Mouse (Mus musculus) lung, embryonic 14.5 days (tissue): ENCODE measurements at regions not wholly inside any gene's neighbourhood (a gene's known extent, or its start where the extent isn't known, plus 50 kb on each side); places are given as distances from the start of the nearest gene placed in this dataset.
A peak's percentile ranks its signal among the peaks of the same experiment; 100 is the strongest.

Experiments
- ATAC-seq: fragments of 200-750 bp; cut with Nextera tagmentation; 2 replicates; pipeline ENCODE4 v1.8.0; 2017; ENCODE audit warnings: mild to moderate bottlenecking, moderate TSS enrichment, moderate library complexity; ENCODE audit not compliant: insufficient read depth
- DNase-seq: peaks from one replicate; pipeline ENCODE4 v3.0.0-alpha.2; 2015
- H3K27ac ChIP-seq: fragments of 300-500 bp; sonication (generic); 2 replicates; pipeline ENCODE4 v1.5.1; 2014; ENCODE audit warnings: low read depth, mild to moderate bottlenecking, moderate library complexity
- H3K27me3 ChIP-seq: fragments of 300-500 bp; sonication (generic); 2 replicates; pipeline ENCODE4 v1.6.1; 2014; ENCODE audit warnings: low read length, control low read depth; ENCODE audit not compliant: insufficient read depth
- H3K36me3 ChIP-seq: fragments of 300-500 bp; sonication (generic); 2 replicates; pipeline ENCODE4 v1.6.1; 2014; ENCODE audit warnings: control low read depth; ENCODE audit not compliant: insufficient read depth
- H3K4me1 ChIP-seq: fragments of 300-500 bp; sonication (generic); 2 replicates; pipeline ENCODE4 v1.6.1; 2014; ENCODE audit warnings: antibody characterized with exemption, control low read depth; ENCODE audit not compliant: insufficient read depth
- H3K4me2 ChIP-seq: fragments of 300-500 bp; sonication (generic); 2 replicates; pipeline ENCODE4 v1.6.1; 2014; ENCODE audit warnings: mild to moderate bottlenecking
- H3K4me3 ChIP-seq: fragments of 300-500 bp; sonication (generic); 2 replicates; pipeline ENCODE4 v1.5.1; 2014; ENCODE audit warnings: low read depth, low read length
- H3K9ac ChIP-seq: fragments of 300-500 bp; sonication (generic); 2 replicates; pipeline ENCODE4 v1.6.1; 2014
- H3K9me3 ChIP-seq: fragments of 300-500 bp; sonication (generic); 2 replicates; pipeline ENCODE4 v1.6.1; 2016; ENCODE audit warnings: low read depth, low read length, control low read depth
- CTCF ChIP-seq: IDR thresholded peaks from 2 replicates; pipeline ENCODE4 v1.5.1; 2016; ENCODE audit warnings: antibody characterized with exemption, low read depth
- WGBS: fragments of 180-500 bp; shearing (Covaris S2); extraction: QIAGEN DNeasy Blood & Tissue Kit; methylation state at CpG from one replicate; pipeline ENCODE4 v1.1.7; 2014; 5-methylcytosine and 5-hydroxymethylcytosine counted together

DNA sequence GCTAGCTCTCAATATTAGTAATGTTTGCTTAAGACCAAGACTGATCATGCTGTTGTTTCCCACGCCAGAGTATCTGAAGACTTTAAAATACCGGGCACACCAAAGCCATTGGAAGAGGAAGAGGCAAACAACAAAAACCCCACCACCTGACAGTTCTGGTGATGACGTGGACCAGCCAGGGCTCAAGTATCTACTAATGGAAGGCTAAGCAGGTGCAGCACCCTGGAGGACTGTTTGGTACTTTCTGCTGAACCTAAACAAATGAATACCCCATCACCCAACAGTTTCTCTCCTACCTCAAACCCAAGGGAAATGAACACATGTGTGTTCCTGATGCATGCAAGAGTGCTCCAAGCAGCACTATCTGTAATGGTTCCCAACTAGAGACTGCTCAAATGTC lies 160.3 kb upstream of the Prdm1 start:
- no peak for TF ChIP-seq CTCF
- ATAC-seq: no peak
- Histone ChIP-seq H3K4me1 (no peaks in the 10 kb centered on the region), H3K27ac (no peak overlapping the region), H3K9me3 (no peaks in the 10 kb centered on the region), H3K36me3 (no peaks in the 10 kb centered on the region), H3K9ac (no peak overlapping the region), H3K4me2 (no peak overlapping the region), H3K27me3 (no peaks in the 10 kb centered on the region), H3K4me3 (no peak overlapping the region)
- no peak for DNase-seq
- 81% methylated on average over 3 of the region's 3 CpGs for WGBS

DNA sequence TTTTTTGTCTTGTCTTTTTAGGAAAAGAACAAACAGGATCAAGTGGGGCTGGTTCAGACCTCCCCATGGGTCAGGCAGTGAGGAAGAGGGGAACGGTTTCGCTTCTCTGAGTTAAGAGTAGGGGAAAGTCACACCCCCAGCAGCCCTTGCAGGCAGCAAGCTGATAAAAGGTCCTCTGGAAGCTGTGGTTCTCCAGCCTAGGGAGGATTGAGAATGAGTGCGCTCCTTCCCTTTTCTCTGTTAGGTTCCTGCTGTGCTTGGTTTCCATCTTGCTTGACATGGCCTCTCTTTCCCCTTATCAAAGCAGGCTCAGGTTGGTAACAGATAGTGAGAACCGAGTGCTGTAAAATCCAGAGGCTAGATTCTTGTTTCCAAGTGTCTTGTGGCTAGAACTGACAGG lies 157.8 kb upstream of the Prdm1 start:
- no peaks in the 10 kb centered on the region for H3K27me3 ChIP-seq
- ATAC-seq (no peak), DNase-seq (no peak)
- no peak overlapping the region for H3K4me3 ChIP-seq
- 64% methylated on average over 4 of the region's 4 CpGs for WGBS
- H3K9ac ChIP-seq: no peak overlapping the region
- no peaks in the 10 kb centered on the region for H3K36me3 ChIP-seq
- no peaks in the 10 kb centered on the region for H3K4me1 ChIP-seq
- no peak overlapping the region for H3K27ac ChIP-seq
- no peak for TF ChIP-seq CTCF
- no peak overlapping the region for H3K4me2 ChIP-seq
- H3K9me3 ChIP-seq: no peaks in the 10 kb centered on the region

DNA sequence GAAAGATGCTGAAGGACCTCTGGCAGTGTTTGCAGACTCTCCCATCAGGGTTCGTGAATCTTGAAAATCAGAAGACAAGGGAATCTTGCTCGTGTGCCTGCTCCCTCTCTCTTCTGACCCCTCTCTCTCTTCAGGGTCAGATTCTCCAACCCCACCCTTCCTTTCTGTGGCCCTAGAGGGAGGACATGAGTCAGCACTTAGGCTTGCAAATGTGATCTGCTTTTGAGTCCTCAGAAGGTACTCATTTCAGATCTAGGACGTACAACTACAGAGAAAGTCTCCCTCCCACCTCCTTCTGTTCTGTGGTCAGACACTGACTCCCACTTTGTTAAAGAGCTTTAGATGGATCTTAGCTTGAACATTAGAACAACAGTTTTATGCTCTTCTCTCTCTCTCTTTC lies 156.9 kb upstream of the Prdm1 start:
- Histone ChIP-seq H3K4me1 (no peaks in the 10 kb centered on the region), H3K9me3 (no peaks in the 10 kb centered on the region), H3K4me2 (no peak overlapping the region), H3K4me3 (no peak overlapping the region), H3K9ac (no peak overlapping the region), H3K36me3 (no peaks in the 10 kb centered on the region), H3K27ac (no peak overlapping the region), H3K27me3 (no peaks in the 10 kb centered on the region)
- WGBS: 33% methylated on average over 3 of the region's 3 CpGs
- ATAC-seq: no peak
- no peak for DNase-seq
- TF ChIP-seq CTCF: no peak

DNA sequence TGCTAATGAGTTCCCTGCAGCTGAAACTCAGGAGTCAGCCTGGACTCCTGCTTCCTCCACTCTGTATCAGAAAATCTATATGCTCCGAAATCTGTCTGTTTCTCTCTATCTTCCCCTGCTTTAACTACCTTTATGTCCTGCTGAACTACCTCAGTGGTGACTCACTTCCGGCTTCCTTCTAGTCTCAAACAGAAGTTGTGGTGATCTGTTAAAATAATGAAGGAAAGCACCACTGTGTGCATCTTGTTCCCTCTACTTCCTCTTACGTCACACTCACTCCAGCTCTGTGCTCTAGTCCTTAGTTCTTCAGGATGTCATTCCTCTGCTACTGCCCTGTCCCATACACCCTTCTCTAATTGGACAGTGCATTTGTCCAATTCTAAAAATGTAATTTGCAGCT lies 148.2 kb upstream of the Prdm1 start:
- WGBS: 85% methylated on average over 3 of the region's 3 CpGs
- ATAC-seq: no peak
- Histone ChIP-seq H3K4me1 (no peaks in the 10 kb centered on the region), H3K36me3 (no peaks in the 10 kb centered on the region), H3K27ac (no peak overlapping the region), H3K9me3 (no peaks in the 10 kb centered on the region), H3K27me3 (no peaks in the 10 kb centered on the region), H3K4me3 (no peak overlapping the region), H3K9ac (no peak overlapping the region), H3K4me2 (no peak overlapping the region)
- no peak for DNase-seq
- TF ChIP-seq CTCF: no peak

DNA sequence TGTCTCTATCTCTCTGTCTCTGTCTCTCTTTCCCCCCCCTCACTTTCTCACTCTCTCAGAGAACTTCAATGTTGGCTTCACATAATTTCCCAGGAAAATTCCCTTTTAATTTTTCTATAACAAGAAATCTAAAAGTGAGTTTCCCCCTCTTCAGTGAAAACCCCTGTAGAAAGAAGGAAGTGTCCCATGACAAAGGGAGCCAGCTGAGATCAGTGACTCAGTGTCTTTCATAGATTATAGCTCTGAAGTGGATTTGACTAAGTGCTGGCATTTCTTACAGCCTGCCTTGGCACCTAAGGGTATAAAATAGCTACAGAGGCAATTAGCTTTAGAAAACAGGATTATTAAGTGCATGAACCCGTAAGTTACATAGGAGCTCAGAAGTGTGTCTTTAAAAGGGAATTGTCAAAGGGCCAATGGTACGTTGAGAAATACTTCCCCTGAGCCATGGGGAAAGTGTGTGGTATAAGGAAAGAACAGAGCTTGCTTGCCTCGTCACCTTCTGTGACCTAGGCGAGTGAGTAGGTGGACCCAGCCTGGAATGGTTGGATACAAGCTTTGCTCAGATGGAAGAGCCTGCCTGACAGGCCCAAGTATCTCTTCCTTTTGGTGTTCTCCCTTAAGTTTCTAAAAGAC lies 137.3 kb upstream of the Prdm1 start:
- no peak overlapping the region for H3K9ac ChIP-seq
- WGBS: 71% methylated on average over 4 of the region's 4 CpGs
- no peak overlapping the region for H3K4me3 ChIP-seq
- H3K36me3 ChIP-seq: no peaks in the 10 kb centered on the region
- H3K27me3 ChIP-seq: no peaks in the 10 kb centered on the region
- ATAC-seq (no peak), DNase-seq (no peak)
- no peak for TF ChIP-seq CTCF
- H3K27ac ChIP-seq: no peak overlapping the region
- no peaks in the 10 kb centered on the region for H3K4me1 ChIP-seq
- H3K4me2 ChIP-seq: no peak overlapping the region
- H3K9me3 ChIP-seq: no peaks in the 10 kb centered on the region

DNA sequence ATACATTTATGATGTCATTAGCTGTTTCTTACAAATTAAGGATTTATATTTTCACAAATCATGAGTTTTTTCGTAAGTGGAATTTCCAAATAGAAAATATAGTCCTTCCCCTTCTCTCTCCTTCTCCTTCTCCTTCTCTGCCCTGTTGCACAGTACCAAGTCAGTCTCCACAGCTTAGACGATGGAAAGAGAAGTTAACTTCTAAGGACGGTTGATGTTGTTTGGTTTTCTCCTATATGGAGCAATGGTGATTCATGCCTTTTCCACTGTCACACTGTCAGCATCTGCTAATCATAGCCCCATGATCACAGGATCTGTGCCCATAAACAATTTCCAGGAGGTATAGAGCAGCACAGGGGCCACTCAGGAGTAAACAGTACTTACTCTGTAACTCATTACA lies 131.2 kb upstream of the Prdm1 start:
- Histone ChIP-seq H3K9ac (no peak overlapping the region), H3K27ac (no peak overlapping the region), H3K4me1 (no peaks in the 10 kb centered on the region; the same call in 1 of the 2 replicates), H3K36me3 (no peaks in the 10 kb centered on the region), H3K4me3 (no peak overlapping the region), H3K9me3 (no peaks in the 10 kb centered on the region), H3K4me2 (no peak overlapping the region), H3K27me3 (no peaks in the 10 kb centered on the region)
- no peak for ATAC-seq
- no peak for TF ChIP-seq CTCF
- WGBS: 75% methylated on average over 3 of the region's 3 CpGs
- no peak for DNase-seq

DNA sequence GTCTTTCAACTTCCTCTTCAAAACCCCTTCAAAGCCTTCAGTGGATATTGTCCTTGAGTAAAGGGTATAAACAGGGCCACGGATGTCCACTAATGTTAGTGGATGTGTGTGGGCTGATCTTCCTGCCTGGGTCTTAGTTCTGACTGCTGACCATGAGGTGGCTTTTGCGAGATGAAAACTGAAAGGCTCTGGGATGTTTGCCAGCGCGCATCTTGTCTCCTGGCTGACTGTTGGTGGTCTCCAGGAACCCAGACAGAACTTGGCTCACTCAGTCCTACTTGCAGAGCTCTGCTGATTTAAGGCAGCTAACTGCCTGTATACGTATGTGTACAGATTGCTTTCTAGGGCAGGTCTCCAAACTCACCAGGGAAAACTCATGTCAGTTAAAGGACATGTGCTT lies 125.5 kb upstream of the Prdm1 start:
- WGBS: 44% methylated on average over 5 of the region's 5 CpGs
- ATAC-seq (peak; percentile 94), DNase-seq (peak; percentile 91)
- Histone ChIP-seq H3K9me3 (no peaks in the 10 kb centered on the region), H3K4me2 (no peak overlapping the region), H3K36me3 (no peaks in the 10 kb centered on the region), H3K4me1 (no peaks in the 10 kb centered on the region), H3K4me3 (no peak overlapping the region), H3K27ac (peak overlapping the region; percentile 58; the same call in 1 of the 2 replicates), H3K9ac (no peak overlapping the region), H3K27me3 (no peaks in the 10 kb centered on the region)
- no peak for TF ChIP-seq CTCF

DNA sequence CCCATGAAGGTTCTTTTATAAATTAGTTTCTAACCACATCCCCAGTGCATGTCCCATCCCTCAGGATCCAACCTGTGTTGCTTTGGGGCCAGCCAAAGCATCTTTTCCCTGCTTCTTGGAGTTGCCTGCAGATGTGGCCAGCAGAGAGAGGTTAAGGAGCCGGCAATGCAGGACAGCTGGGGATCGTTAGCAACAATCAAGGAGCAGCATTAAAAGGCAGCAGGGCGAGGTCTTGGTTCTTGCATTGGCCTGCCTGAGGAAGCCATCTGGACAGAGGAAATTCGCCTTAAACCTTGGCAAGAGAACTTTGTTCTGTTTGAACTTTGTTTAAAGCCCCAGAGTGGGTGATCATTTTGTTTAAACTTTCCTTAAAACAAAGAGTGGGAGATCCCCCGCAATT lies 118.7 kb upstream of the Prdm1 start:
- H3K4me2 ChIP-seq: no peak overlapping the region
- 8% methylated on average over 5 of the region's 5 CpGs for WGBS
- H3K9me3 ChIP-seq: no peaks in the 10 kb centered on the region
- no peaks in the 10 kb centered on the region for H3K27me3 ChIP-seq
- peak overlapping the region; percentile 69 for H3K27ac ChIP-seq
- no peak for TF ChIP-seq CTCF
- no peak overlapping the region for H3K9ac ChIP-seq
- no peaks in the 10 kb centered on the region for H3K4me1 ChIP-seq
- ATAC-seq (peak; percentile 91; the same call in 1 of the 2 replicates), DNase-seq (peak; percentile 80)
- H3K4me3 ChIP-seq: no peak overlapping the region
- H3K36me3 ChIP-seq: no peaks in the 10 kb centered on the region
